Mouse (Mus musculus): ENCODE data around the gene Vmn2r57. TPM values are rescaled to one million over a fixed set of nuclear protein-coding genes. Genes with fewer than 3 reads are reported as not detected.
"Not testable (repeated sequence)": the region's sequence is repeated elsewhere in the genome, so short reads cannot be mapped to it uniquely, and the experiment has no call there.

Gene Vmn2r57
- under 1 TPM; 0.24 to 0.30 TPM for total RNA-seq (2021)

DNA sequence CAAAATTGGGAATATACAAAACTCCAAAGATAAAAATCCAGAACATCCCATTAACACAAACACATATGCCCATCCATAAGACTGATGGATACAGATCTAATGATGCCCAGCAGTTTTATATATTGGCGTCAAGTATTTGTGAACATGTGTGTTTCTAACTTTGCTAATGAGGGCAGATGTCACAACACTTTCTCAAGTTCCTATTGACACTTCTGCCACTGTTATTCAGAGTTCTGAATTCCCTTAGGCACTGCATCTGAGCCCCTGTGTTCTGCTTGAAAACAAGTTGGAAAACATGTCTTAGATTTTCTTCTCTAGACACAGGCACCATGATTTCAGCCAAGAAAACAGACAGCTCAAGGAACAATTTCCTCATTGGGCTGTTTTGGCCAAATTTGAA is at the start of gene Vmn2r57:
TSS of gene Vmn2r57 (minus strand) at position 101 of the 400 bp plus-strand sequence.
- DNase-seq; intact Hi-C loops (cut with DNase I): not testable (repeated sequence)

DNA sequence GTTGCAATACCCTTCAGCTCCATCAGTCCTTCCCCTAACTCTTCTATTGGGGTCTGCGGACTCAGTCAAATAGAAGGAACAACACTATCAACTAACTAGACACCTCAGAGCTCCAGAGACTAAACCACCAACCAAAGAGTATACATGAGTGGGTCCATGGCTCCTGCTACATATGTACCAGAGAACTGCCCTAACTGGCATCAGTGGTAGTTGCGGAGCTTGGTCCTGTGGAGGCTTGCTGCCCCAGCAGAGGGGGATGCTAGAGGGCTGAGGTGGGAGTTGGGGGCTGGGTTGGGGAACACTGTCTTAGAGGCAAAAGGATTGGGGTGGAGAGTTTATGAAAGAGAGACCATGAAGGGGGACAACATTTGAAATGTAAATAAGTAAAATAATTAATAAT is 49.4 kb upstream of the Vmn2r57 start:
- intact Hi-C loops (cut with DNase I) = loop anchor here (5.0 to 10.0 kb wide), 3 partner anchors 101 to 1776 kb away; no protein-coding TSS in a partner anchor
- DNase-seq = no peak

DNA sequence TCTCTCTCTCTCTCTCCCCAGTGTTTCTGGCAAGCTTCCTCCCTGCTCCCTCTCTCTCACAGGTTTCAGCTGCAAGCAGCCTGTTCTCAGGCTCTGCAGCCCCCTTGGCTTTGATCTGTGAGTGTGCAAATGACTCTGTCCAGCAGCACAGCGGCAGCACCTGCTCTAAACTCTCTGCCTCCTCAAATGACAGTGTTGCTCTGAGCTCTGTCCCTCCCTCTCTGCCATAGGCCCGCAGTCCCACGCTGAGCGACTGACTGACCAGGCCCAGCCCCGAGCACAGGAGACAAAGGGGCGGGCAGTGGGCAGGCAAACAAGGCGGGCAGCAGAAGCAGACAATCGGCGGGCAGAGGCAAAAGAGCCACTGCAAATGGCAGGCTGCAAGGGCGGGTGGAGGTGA is 3.4 kb upstream of the Vmn2r57 start:
- DNase-seq = no peak
- intact Hi-C loops (cut with DNase I) = no loop called here

DNA sequence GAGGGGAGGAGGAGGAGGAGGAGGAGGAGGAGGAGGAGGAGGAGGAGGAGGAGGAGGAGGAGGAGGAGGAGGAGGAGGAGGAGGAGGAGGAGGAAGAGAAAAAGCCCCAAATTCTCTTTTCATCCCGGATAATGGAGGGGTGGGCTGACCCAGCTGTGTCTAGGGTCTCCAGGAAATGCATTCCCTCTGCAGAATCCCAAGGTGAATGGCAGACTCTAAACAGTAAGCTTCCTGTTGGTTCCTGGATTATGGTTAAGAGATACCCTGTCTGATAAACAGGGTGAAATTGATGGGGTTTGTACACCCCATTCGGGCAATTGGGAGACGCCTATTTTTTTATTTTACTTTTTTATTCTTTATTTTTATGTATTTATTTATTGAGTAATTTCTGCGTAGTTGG is 54.4 kb downstream of the Vmn2r57 start:
- intact Hi-C loops (cut with DNase I) = no loop called here
- no peak for DNase-seq

DNA sequence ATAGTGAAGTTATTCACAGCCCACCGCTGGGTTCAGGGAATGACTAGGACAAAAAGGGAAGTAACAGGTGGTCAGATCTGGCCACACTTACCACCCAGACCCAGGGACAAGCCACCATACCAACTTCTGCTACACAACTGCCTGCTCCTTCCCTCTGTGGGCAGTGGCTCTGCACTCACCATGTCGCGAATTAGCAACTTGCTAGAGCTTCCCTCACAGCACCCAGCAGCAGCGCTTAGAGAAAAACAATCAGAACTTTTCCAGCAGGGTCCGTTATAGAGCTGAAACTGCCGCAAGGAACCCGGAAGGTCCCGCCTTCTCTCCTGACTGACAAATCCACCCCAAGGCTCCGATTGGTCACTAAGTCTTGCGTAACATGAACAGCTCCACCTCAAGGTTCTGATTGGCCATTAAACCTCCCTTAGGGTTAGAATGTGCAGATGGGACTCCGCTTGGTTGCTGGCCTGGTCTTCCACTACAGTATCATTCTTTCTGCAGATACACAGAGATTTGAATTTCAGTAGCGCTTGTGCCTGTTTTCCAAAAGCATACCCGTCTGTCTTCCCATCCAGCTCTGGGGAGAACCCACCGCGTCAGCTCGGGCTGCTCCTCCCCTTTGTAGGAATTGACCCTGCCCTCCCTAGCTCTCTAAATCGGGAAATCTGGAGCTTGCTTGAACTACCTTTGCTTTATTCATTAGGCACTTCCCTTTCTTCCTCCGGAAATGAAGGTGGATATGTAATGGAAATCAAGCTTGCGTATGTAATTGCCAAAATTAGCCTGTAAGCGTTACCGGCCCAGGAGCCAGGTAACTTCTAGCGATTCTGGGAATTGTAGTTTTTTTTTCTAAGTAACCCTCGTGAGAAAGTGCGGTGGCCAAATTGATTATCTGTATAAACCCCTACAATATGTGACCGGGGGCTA is 55.2 kb downstream of the Vmn2r57 start, which contains the start of gene AI987944:
TSS of gene AI987944 (minus strand) at position 332 of the 924 bp plus-strand sequence.
- intact Hi-C loops (cut with DNase I) = no loop called here
- DNase-seq = peak; percentile 75

Other genes starting within 250 kb of the Vmn2r57 start
- gene AI987944, start 55.3 kb downstream of the Vmn2r57 start, total RNA-seq (2021) = 1 to 10 TPM; 7.0 to 7.9 TPM
- gene Gm20449, start 50.7 kb upstream of the Vmn2r57 start, total RNA-seq (2021) = under 1 TPM; 0.12 to 0.32 TPM
- gene AW146154, start 51.2 kb upstream of the Vmn2r57 start, total RNA-seq (2021) = 1 to 10 TPM; 8.3 to 8.8 TPM
- gene Gm6871, start 125.0 kb upstream of the Vmn2r57 start, total RNA-seq (2021) = not detected
- 10 to 100 TPM; 28.7 to 30.7 TPM for gene 2610021A01Rik, start 150.5 kb upstream of the Vmn2r57 start, total RNA-seq (2021)
- gene Zfp788, start 184.5 kb upstream of the Vmn2r57 start, total RNA-seq (2021) = 10 to 100 TPM; 32.1 to 35.0 TPM